Mouse (Mus musculus): ENCODE measurements around the gene Hmg20a.

DNA sequence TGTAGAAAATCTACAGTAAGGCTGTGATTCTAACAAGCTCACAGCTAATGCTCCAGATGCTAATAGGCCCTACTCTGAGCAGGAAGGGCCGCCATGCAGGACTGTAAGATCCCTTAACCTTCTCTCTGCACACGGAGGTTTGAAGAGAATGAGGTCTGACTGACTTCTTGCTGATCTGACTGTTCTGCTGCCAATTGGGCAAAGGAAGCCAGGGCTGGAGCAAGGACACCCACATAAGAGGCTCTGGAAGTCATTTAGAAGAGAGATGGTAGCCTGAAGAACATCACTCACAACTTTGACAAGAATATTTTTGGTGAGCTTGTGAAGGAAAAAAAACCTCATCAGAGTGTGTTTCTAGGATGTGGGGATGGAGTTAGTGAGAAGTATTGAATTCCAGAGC is 51.2 kb downstream of the Hmg20a start:
- TF ChIP-seq POLR2A (IDR thresholded peaks at IDR 0.05; ENCODE audit: borderline replicate concordance, low read depth, low read length), result no peak
- TF ChIP-seq CTCF (IDR thresholded peaks at IDR 0.05; ENCODE audit: low read depth, low read length), result no peak

All from bone marrow macrophage, adult 2 months (primary cell).